Mouse (Mus musculus) erythroblast, embryonic 14.5 days (primary cell): ENCODE measurements around the gene Trim67.

Experiments used
- GATA1 ChIP-seq: IDR thresholded peaks from 2 replicates; pipeline ENCODE4 v1.6.1; 2012; ENCODE audit warnings: low read length, inconsistent platforms, mixed read lengths
- TAL1 ChIP-seq: IDR thresholded peaks from 3 replicates; pipeline ENCODE4 v1.6.1; 2012; ENCODE audit warnings: low read length, inconsistent platforms, mixed read lengths

DNA sequence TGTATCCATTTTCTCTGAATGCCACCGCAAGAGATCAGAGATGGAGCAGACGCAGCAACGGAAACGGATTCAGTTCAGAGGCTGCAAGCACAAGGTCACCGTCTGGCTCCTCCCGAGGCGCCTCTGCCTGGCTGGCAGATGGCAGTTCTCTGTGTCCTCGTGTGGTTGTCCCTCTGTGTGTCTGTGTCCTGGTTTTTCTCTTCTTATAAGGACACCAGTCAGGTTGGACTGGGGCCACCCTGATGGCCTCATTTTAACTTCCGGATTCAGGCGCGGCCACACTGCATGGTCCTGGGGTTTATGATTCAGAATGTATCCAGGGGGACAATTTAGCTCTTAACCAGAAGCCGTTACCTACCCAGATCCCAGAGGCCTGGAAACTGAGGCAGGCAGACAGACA lies 23.0 kb downstream of the Trim67 start:
- TF ChIP-seq TAL1 (no peak), GATA1 (no peak)
